Mouse (Mus musculus): ENCODE results near the gene Mknk1. TPM values are rescaled to one million over a fixed set of nuclear protein-coding genes. Genes with fewer than 3 reads are reported as not detected.

The Mknk1 gene
- 22.9 and 23.0 TPM in 2 replicates for polyA plus RNA-seq (2015; fragmentation: Nextera tagmentation; extraction: Ambion mirVana)

GRCm38 (mm10) chr4:115838696-115839641 lies at the start of gene Mknk1:
Gene Mknk1 (plus strand): TSS chr4:115839198.
- peak within 1 kb of the TSS; percentile 62 for H3K9ac ChIP-seq
- H3K9me3 ChIP-seq, result no peaks in the 10 kb centered on the region
- ATAC-seq (ENCODE audit: low FRiP score, low read depth), result peak; percentile 95
- peak within 1 kb of the TSS; percentile 64 for H3K4me2 ChIP-seq
- 2% methylated on average over 51 of the region's 51 CpGs for WGBS
- H3K27me3 ChIP-seq, result no peaks in the 10 kb centered on the region
- no peaks in the 10 kb centered on the region for H3K36me3 ChIP-seq
- peaks cover 14% of the 10 kb centered on the region for H3K4me1 ChIP-seq (replicated peaks)
- 0 out of 2 replicates have a peak within 1 kb of the TSS, but pooled peaks have one; percentile 37 for H3K27ac ChIP-seq (replicated peaks)
- peak within 1 kb of the TSS; percentile 64 for H3K4me3 ChIP-seq

GRCm38 (mm10) chr4:115790864-115791263 lies 48.1 kb upstream of the Mknk1 start:
- H3K9ac ChIP-seq, result no peak overlapping the region
- no peak overlapping the region for H3K27ac ChIP-seq (replicated peaks)
- H3K4me3 ChIP-seq, result no peak overlapping the region
- no peak for ATAC-seq (ENCODE audit: low FRiP score, low read depth)
- H3K4me2 ChIP-seq, result no peak overlapping the region
- no peaks in the 10 kb centered on the region for H3K9me3 ChIP-seq
- no peaks in the 10 kb centered on the region for H3K27me3 ChIP-seq
- peaks cover 4% of the 10 kb centered on the region for H3K4me1 ChIP-seq (replicated peaks)
- H3K36me3 ChIP-seq, result peaks cover 32% of the 10 kb centered on the region
- WGBS, result 73% methylated on average over 3 of the region's 3 CpGs

GRCm38 (mm10) chr4:115795360-115795759 lies 43.6 kb upstream of the Mknk1 start:
- H3K36me3 ChIP-seq, result peaks cover 53% of the 10 kb centered on the region
- no peaks in the 10 kb centered on the region for H3K4me1 ChIP-seq (replicated peaks)
- 93% methylated on average over 3 of the region's 3 CpGs for WGBS
- no peak overlapping the region for H3K9ac ChIP-seq
- H3K27me3 ChIP-seq, result no peaks in the 10 kb centered on the region
- no peak overlapping the region for H3K4me3 ChIP-seq
- ATAC-seq (ENCODE audit: low FRiP score, low read depth), result no peak
- no peaks in the 10 kb centered on the region for H3K9me3 ChIP-seq
- H3K4me2 ChIP-seq, result no peak overlapping the region
- no peak overlapping the region for H3K27ac ChIP-seq (replicated peaks)

GRCm38 (mm10) chr4:115799981-115800380 lies 39.0 kb upstream of the Mknk1 start:
- ATAC-seq (ENCODE audit: low FRiP score, low read depth), result no peak
- no peak overlapping the region for H3K27ac ChIP-seq (replicated peaks)
- no peaks in the 10 kb centered on the region for H3K9me3 ChIP-seq
- no peak overlapping the region for H3K4me2 ChIP-seq
- H3K4me3 ChIP-seq, result no peak overlapping the region
- H3K27me3 ChIP-seq, result no peaks in the 10 kb centered on the region
- 66% methylated on average over 3 of the region's 3 CpGs for WGBS
- no peak overlapping the region for H3K9ac ChIP-seq
- H3K36me3 ChIP-seq, result peaks cover 50% of the 10 kb centered on the region
- no peaks in the 10 kb centered on the region for H3K4me1 ChIP-seq (replicated peaks)

- WGBS, result 84% methylated on average over 4 of the region's 4 CpGs
- peaks cover 31% of the 10 kb centered on the region for H3K36me3 ChIP-seq
- H3K4me2 ChIP-seq, result no peak overlapping the region
- no peak for ATAC-seq (ENCODE audit: low FRiP score, low read depth)
- no peak overlapping the region for H3K27ac ChIP-seq (replicated peaks)
- no peaks in the 10 kb centered on the region for H3K4me1 ChIP-seq (replicated peaks)
- no peaks in the 10 kb centered on the region for H3K27me3 ChIP-seq
- H3K4me3 ChIP-seq, result no peak overlapping the region
- no peaks in the 10 kb centered on the region for H3K9me3 ChIP-seq
- no peak overlapping the region for H3K9ac ChIP-seq
These were observed 26.7 kb upstream of the Mknk1 start for GRCm38 (mm10) chr4:115812326-115812725.

- no peaks in the 10 kb centered on the region for H3K4me1 ChIP-seq (replicated peaks)
- H3K27ac ChIP-seq (replicated peaks), result no peak overlapping the region
- H3K27me3 ChIP-seq, result no peaks in the 10 kb centered on the region
- 91% methylated on average over 5 of the region's 5 CpGs for WGBS
- no peak overlapping the region for H3K4me3 ChIP-seq
- H3K4me2 ChIP-seq, result no peak overlapping the region
- no peak for ATAC-seq (ENCODE audit: low FRiP score, low read depth)
- peaks cover 31% of the 10 kb centered on the region for H3K36me3 ChIP-seq
- no peak overlapping the region for H3K9ac ChIP-seq
- no peaks in the 10 kb centered on the region for H3K9me3 ChIP-seq
These were observed 23.4 kb upstream of the Mknk1 start for GRCm38 (mm10) chr4:115815606-115816005.

GRCm38 (mm10) chr4:115820199-115820598 lies 18.8 kb upstream of the Mknk1 start:
- H3K27ac ChIP-seq (replicated peaks), result no peak overlapping the region
- no peak overlapping the region for H3K9ac ChIP-seq
- H3K9me3 ChIP-seq, result no peaks in the 10 kb centered on the region
- H3K4me2 ChIP-seq, result no peak overlapping the region
- no peak overlapping the region for H3K4me3 ChIP-seq
- ATAC-seq (ENCODE audit: low FRiP score, low read depth), result no peak
- H3K27me3 ChIP-seq, result no peaks in the 10 kb centered on the region
- H3K4me1 ChIP-seq (replicated peaks), result no peaks in the 10 kb centered on the region
- 80% methylated on average over 3 of the region's 3 CpGs for WGBS
- peaks cover 7% of the 10 kb centered on the region; the same call in 1 of the 2 replicates for H3K36me3 ChIP-seq

- no peak overlapping the region for H3K4me2 ChIP-seq
- no peak overlapping the region for H3K27ac ChIP-seq (replicated peaks)
- no peak overlapping the region for H3K4me3 ChIP-seq
- peaks cover 3% of the 10 kb centered on the region; the same call in 1 of the 2 replicates for H3K36me3 ChIP-seq
- no peak overlapping the region for H3K9ac ChIP-seq
- H3K27me3 ChIP-seq, result no peaks in the 10 kb centered on the region
- 76% methylated on average over 3 of the region's 3 CpGs for WGBS
- no peaks in the 10 kb centered on the region for H3K9me3 ChIP-seq
- H3K4me1 ChIP-seq (replicated peaks), result no peaks in the 10 kb centered on the region
- ATAC-seq (ENCODE audit: low FRiP score, low read depth), result no peak
These were observed 18.1 kb upstream of the Mknk1 start for GRCm38 (mm10) chr4:115820944-115821343.

GRCm38 (mm10) chr4:115821431-115821830 lies 17.6 kb upstream of the Mknk1 start:
- Histone ChIP-seq H3K9ac (no peak overlapping the region), H3K27ac (replicated peaks) (no peak overlapping the region), H3K4me2 (no peak overlapping the region), H3K4me3 (no peak overlapping the region), H3K27me3 (no peaks in the 10 kb centered on the region), H3K4me1 (replicated peaks) (no peaks in the 10 kb centered on the region), H3K36me3 (no peaks in the 10 kb centered on the region; the same call in 1 of the 2 replicates), H3K9me3 (no peaks in the 10 kb centered on the region)
- ATAC-seq (ENCODE audit: low FRiP score, low read depth), result no peak

- no peak overlapping the region for H3K4me3 ChIP-seq
- H3K9me3 ChIP-seq, result no peaks in the 10 kb centered on the region
- 81% methylated on average over 3 of the region's 3 CpGs for WGBS
- no peaks in the 10 kb centered on the region for H3K36me3 ChIP-seq
- no peak overlapping the region for H3K9ac ChIP-seq
- ATAC-seq (ENCODE audit: low FRiP score, low read depth), result no peak
- H3K4me1 ChIP-seq (replicated peaks), result peaks cover under 1% of the 10 kb centered on the region; the same call in 1 of the 2 replicates
- no peak overlapping the region for H3K4me2 ChIP-seq
- no peak overlapping the region for H3K27ac ChIP-seq (replicated peaks)
- no peaks in the 10 kb centered on the region for H3K27me3 ChIP-seq
These were observed 17.1 kb upstream of the Mknk1 start for GRCm38 (mm10) chr4:115821928-115822327.

GRCm38 (mm10) chr4:115824178-115824577 lies 14.8 kb upstream of the Mknk1 start:
- H3K4me3 ChIP-seq, result no peak overlapping the region
- H3K4me2 ChIP-seq, result no peak overlapping the region
- no peak overlapping the region for H3K9ac ChIP-seq
- peaks cover 17% of the 10 kb centered on the region for H3K4me1 ChIP-seq (replicated peaks)
- H3K36me3 ChIP-seq, result no peaks in the 10 kb centered on the region
- no peaks in the 10 kb centered on the region for H3K9me3 ChIP-seq
- no peaks in the 10 kb centered on the region for H3K27me3 ChIP-seq
- no peak overlapping the region for H3K27ac ChIP-seq (replicated peaks)
- whole genome bisulfite sequencing, result 88% methylated on average over 2 of the region's 2 CpGs
- no peak for ATAC-seq (ENCODE audit: low FRiP score, low read depth)

- Histone ChIP-seq H3K4me2 (no peak overlapping the region), H3K9me3 (no peaks in the 10 kb centered on the region), H3K4me1 (replicated peaks) (peaks cover 17% of the 10 kb centered on the region), H3K9ac (no peak overlapping the region), H3K36me3 (no peaks in the 10 kb centered on the region), H3K27me3 (no peaks in the 10 kb centered on the region), H3K27ac (replicated peaks) (no peak overlapping the region), H3K4me3 (no peak overlapping the region)
- no peak for ATAC-seq (ENCODE audit: low FRiP score, low read depth)
- WGBS, result 72% methylated on average over 2 of the region's 2 CpGs
These were observed 13.7 kb upstream of the Mknk1 start for GRCm38 (mm10) chr4:115825271-115825670.

Data from hindbrain, embryonic 15.5 days (tissue).